Mouse (Mus musculus): Measurements from ENCODE around the gene Hes7.

DNA sequence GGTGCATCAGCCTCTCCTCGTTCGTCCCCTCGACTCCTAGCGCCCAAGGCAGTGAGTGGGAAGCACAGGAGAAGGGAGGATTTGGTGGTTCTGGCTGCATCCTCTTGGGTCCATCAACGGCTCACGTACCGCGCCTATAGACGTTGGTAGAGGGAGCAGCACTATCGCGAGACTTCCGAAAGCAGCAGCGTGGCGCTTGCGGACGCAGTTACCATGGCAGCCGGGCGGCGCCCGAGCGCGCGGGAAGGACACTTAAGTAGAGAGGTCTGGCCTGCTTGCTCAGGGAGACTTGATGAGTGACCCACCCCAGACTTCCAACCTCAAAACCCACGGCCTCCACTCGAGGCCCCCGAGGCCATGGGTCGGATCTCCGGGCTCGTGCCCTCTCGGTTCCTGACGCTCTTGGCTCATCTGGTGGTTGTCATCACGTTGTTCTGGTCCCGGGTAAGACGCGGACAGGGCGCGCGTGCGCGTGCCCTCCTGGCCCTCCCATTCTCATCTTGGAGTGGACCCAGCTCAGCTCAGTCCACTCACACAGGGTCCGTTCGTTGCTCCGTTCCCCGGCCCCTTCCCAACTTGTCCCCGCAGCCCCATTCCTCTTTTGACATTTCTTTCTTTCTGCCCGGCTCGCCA lies 49.5 kb upstream of the Hes7 start, which contains the start of gene Tmem107:
- TF ChIP-seq ZC3H11A (IDR thresholded peaks at IDR 0.05; ENCODE audit: low read depth, low read length) (no peak), CTCF (conservative IDR thresholded peaks at IDR 0.05 in 1 of 2, IDR thresholded peaks at IDR 0.05 in 1 of 2; ENCODE audit: low read depth in 2 of 2, low read length in 2 of 2) (no peak), GABPA (IDR thresholded peaks at IDR 0.05; ENCODE audit: insufficient replicate concordance, low read depth, low read length) (no peak), POLR2A (IDR thresholded peaks at IDR 0.05; ENCODE audit: low read depth, low read length) (peak; percentile 97), ETS1 (conservative IDR thresholded peaks at IDR 0.05; ENCODE audit: low read depth, low read length) (no peak; the same call in 1 of the 2 replicates), MXI1 (IDR thresholded peaks at IDR 0.05; ENCODE audit: low read depth, low read length) (peak; percentile 99), TBP (conservative IDR thresholded peaks at IDR 0.05; ENCODE audit: low read depth, low read length) (peak; percentile 85), MAZ (IDR thresholded peaks at IDR 0.05; ENCODE audit: low read depth, low read length) (no peak), MYC (IDR thresholded peaks at IDR 0.05; ENCODE audit: low read depth, low read length) (peak; percentile 94)
